ENCODE assay signal across 31 mouse cellular contexts in genomic region chr1:78110311-78110710, GRCm38 (mm10).
DNase-seq lines count a peak whose midpoint lies in the region; ATAC-seq lines count a peak whose summit lies in the region.
"Had no signal": no experiment of that assay in that cellular context is flagged by ENCODE, and none has a peak within 500 bp of the region (broad histone marks: within the 10 kb centered on the region; RNA-seq: fewer than 3 reads in every experiment).

No protein-coding gene starts in this region.

- DNase-seq in MN1 (ENCODE audit: low spot score) (peak; percentile 26), adipocyte (ENCODE audit: low spot score) (peak; percentile 13)
- DNase-seq in embryo, embryonic 11.5 days (ENCODE audit: low read depth, low spot score), result peak; percentile 46
- no peak for DNase-seq in adrenal gland, postnatal 14 days
- no peak for DNase-seq in layer of hippocampus, adult 8-10 months (ENCODE audit: low spot score in 2 of 2)
- DNase-seq in heart, adult 11 months, result no peak
- DNase-seq: adrenal gland, postnatal 25 days; cerebellum, adult 9-11 months; forebrain, postnatal 0 days; gastrocnemius, postnatal 14 days; kidney, adult 9 months; kidney, postnatal 10 days; layer of hippocampus, adult 9-11 months; lung, embryonic 14.5 days; lung, postnatal 14 days; right cerebral cortex, postnatal 25 days; thymus, postnatal 14 days had no signal

- no peak overlapping the region for H3K9ac ChIP-seq in neural tube, embryonic 12.5 days
- H3K9ac ChIP-seq: embryonic facial prominence, embryonic 13.5 days; forebrain, embryonic 12.5 days; forebrain, postnatal 0 days; heart, embryonic 15.5 days; hindbrain, embryonic 12.5 days; liver, embryonic 15.5 days; lung, embryonic 14.5 days; stomach, embryonic 15.5 days had no signal

- H3K4me2 ChIP-seq in neural tube, embryonic 12.5 days (replicated peaks), result no peak overlapping the region
- H3K4me2 ChIP-seq: embryonic facial prominence, embryonic 13.5 days; forebrain, embryonic 12.5 days; heart, embryonic 15.5 days; hindbrain, embryonic 12.5 days; liver, embryonic 15.5 days; lung, embryonic 14.5 days; midbrain, embryonic 11.5 days; stomach, embryonic 15.5 days had no signal

- H3K4me1 ChIP-seq in neural tube, embryonic 12.5 days, result peaks cover 8% of the 10 kb centered on the region; the same call in 1 of the 2 replicates
- H3K4me1 ChIP-seq: forebrain, embryonic 12.5 days; heart, embryonic 10.5 days; heart, embryonic 15.5 days; liver, embryonic 15.5 days; stomach, embryonic 15.5 days had no signal

- H3K27ac ChIP-seq in neural tube, embryonic 12.5 days, result no peak overlapping the region
- H3K27ac ChIP-seq: embryonic facial prominence, embryonic 13.5 days; forebrain, embryonic 12.5 days; heart, embryonic 10.5 days; heart, embryonic 15.5 days; hindbrain, embryonic 12.5 days; liver, embryonic 15.5 days; stomach, embryonic 15.5 days had no signal

- no peak overlapping the region for H3K4me3 ChIP-seq in neural tube, embryonic 12.5 days
- H3K4me3 ChIP-seq: embryonic facial prominence, embryonic 13.5 days; erythroblast, embryonic 14.5 days; forebrain, embryonic 12.5 days; heart, embryonic 10.5 days; heart, embryonic 15.5 days; hindbrain, embryonic 12.5 days; liver, embryonic 15.5 days; stomach, embryonic 15.5 days had no signal

- 0 out of 2 replicates have a peak, but pooled peaks have one; percentile 33 for ATAC-seq in neural tube, embryonic 12.5 days (ENCODE audit: low FRiP score, low read depth)
- ATAC-seq: forebrain, postnatal 0 days; intestine, embryonic 16.5 days; midbrain, embryonic 16.5 days; Patski had no signal

- H3K27me3 ChIP-seq in neural tube, embryonic 12.5 days (replicated peaks), result no peaks in the 10 kb centered on the region
- H3K27me3 ChIP-seq: CH12.LX; embryonic facial prominence, embryonic 13.5 days; heart, embryonic 15.5 days; liver, embryonic 15.5 days had no signal

- 11% methylated on average over 6 of the region's 6 CpGs for WGBS in neural tube, embryonic 12.5 days

- H3K36me3 ChIP-seq in neural tube, embryonic 12.5 days, result no peaks in the 10 kb centered on the region; the same call in 1 of the 2 replicates
- H3K36me3 ChIP-seq: forebrain, embryonic 12.5 days; heart, embryonic 10.5 days; heart, embryonic 15.5 days; hindbrain, embryonic 12.5 days; liver, embryonic 15.5 days; stomach, embryonic 15.5 days had no signal

- H3K9me3 ChIP-seq in neural tube, embryonic 12.5 days, result no peaks in the 10 kb centered on the region
- H3K9me3 ChIP-seq: embryonic facial prominence, embryonic 13.5 days; forebrain, embryonic 12.5 days; heart, embryonic 10.5 days; heart, embryonic 15.5 days; hindbrain, embryonic 12.5 days; liver, embryonic 15.5 days; stomach, embryonic 15.5 days had no signal

Comparison
In these comparisons a context has a peak if more than half of its experiments do, and no peak if none do; other contexts are left out.
1. DNase-seq: peak in MN1 (single experiment), adipocyte (single experiment) and embryo, embryonic 11.5 days (single experiment); none in adrenal gland, postnatal 14 days (single experiment), layer of hippocampus, adult 8-10 months (0 of 2) and heart, adult 11 months (single experiment).